Mouse (Mus musculus): Measurements from ENCODE around the gene 4833420G17Rik. TPM values are rescaled to one million over a fixed set of nuclear protein-coding genes. Genes with fewer than 3 reads are reported as not detected.

4833420G17Rik gene
- polyA plus RNA-seq, 1 experiment from 2014 or later = 74.0 TPM

Other genes starting within 250 kb of the 4833420G17Rik start
- gene Paip1, start 34.2 kb upstream of the 4833420G17Rik start, polyA plus RNA-seq (2014; fragmentation: Nextera tagmentation; extraction: Ambion mirVana) = 91.4 and 101 TPM in 2 replicates
- 1.3 and 2.2 TPM in 2 replicates for gene Tmem267, start 25.3 kb downstream of the 4833420G17Rik start, polyA plus RNA-seq (2014; fragmentation: Nextera tagmentation; extraction: Ambion mirVana)
- gene 3110070M22Rik, start 25.6 kb downstream of the 4833420G17Rik start, polyA plus RNA-seq (2014; fragmentation: Nextera tagmentation; extraction: Ambion mirVana) = 1.2 and 2.1 TPM in 2 replicates
- gene Ccl28, start 161.1 kb downstream of the 4833420G17Rik start, polyA plus RNA-seq (2014; fragmentation: Nextera tagmentation; extraction: Ambion mirVana) = 0.13 TPM in 1 of 2 replicates, not detected in the other
- gene Hmgcs1, start 227.6 kb downstream of the 4833420G17Rik start, polyA plus RNA-seq (2014; fragmentation: Nextera tagmentation; extraction: Ambion mirVana) = 85.4 and 161 TPM in 2 replicates